Mouse (Mus musculus) inflammation-experienced regulatory T-cells, adult 6 months (primary cell): ENCODE data around the gene Il27ra. TPM values are rescaled to one million over a fixed set of nuclear protein-coding genes. Genes with fewer than 3 reads are reported as not detected.

ENCODE experiments used
- ATAC-seq: one replicate; pipeline ENCODE4 v1.8.0; 2017
- polyA plus RNA-seq, 3 experiments: library from polyadenylated mRNA; unstranded; fragments of 100-300 nt; shearing (Covaris generic); gene quantifications; one replicate each; pipeline ENCODE4 v1.2.1; 2017

Gene Il27ra
- polyA plus RNA-seq = 100 to 1,000 TPM; 188 to 350 (median 272) TPM

DNA sequence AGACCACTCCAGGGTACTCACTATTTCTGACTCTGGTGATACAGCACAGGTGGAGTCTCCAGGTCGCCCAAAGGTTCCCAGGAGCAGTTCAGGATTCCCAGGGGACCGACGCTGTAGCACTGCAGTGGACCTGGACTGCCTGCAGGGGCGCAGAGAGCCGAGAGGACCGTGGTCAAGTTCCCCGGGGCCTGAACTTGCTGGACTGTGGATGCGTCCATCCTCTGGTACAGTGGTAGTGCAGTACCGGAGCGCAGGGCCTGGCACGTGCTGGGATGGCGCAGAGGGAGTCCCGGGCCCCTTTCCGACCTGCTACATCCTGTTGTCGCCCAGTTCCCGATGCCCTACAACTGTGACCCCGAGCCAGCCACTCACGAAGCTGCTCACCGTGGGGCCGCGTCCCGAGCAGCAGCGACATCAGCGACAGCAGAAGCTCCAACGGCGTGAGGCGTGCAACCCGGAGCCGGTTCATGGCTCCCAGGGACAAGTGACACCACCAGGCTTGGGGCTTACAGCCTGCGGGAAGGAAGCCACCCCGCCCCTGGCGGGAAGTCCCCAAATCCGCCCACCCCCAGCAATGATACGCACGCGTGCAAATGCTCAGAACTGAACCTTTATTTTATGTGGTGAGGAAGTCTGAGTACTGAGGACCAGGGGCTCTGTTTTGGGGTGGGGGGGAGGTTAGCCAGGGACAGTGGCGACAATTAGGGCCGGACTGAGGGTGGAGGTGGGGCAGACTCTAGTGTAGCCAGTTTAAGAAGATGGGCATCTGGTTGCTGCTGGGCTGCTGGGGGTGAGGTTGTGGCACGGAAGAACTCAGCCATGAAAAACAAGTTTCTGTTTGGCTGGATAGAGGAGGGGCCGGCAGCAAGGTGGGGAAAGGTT lies at the start of gene Il27ra:
Il27ra (minus strand) TSS at position 524 of the 882 bp plus-strand sequence.
- peak; percentile 87 for ATAC-seq

DNA sequence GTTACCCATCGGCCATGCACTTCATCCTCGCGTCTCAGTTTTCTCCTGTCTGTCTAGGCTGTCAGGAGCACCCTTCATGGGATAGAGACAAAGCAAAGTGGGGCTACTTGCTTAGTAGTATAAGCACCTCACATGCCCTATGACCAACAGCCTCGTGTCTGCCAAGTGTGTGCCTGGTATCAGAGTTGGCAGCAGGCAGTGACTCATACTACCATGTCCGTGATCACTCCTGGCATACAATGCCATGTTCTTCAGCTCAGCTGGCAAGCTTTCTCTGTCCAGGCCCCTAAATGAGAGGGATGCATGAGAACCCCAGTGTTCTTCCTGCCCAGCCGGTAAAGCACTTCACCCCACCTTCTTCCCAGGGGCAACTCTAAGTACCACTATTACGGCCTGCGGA lies 48.2 kb upstream of the Il27ra start:
- no peak for ATAC-seq

DNA sequence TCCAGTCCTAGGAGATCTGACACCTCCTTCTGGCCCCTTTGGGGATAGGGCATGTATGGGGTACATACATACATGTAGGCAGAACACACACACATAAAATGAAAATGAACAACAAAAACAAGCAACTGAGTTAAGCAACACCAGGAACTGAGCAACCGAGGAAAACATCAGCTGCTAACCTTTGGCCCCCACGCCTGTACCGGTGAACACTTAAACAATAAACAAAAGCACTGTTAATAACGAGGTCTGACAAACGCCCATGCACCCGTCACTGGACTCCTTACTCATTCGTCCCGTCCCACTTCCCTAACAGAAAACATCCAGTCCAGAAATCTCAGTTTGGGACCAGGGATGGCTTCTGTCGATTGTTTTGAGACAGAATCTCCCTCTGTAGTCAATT lies 46.9 kb upstream of the Il27ra start:
- ATAC-seq = no peak

DNA sequence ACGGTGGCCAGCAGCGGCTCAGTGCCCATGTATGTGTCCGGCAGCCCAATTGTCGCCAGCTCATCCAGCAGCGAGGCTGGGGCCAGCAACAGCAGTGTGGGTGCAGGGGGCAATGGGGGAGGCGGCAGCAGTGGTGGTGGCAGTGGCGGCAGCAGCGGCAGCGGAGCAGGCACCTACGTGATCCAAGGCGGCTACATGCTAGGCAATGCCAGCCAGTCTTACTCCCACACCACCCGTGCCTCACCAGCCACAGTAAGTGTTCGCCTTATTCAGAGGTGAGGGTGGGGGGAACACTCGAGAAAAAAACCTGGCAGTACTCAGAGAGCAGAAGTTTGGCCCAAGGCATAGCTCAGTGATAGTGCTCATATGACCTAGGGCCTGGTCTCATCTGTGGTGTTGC lies 45.4 kb upstream of the Il27ra start:
- ATAC-seq = no peak

DNA sequence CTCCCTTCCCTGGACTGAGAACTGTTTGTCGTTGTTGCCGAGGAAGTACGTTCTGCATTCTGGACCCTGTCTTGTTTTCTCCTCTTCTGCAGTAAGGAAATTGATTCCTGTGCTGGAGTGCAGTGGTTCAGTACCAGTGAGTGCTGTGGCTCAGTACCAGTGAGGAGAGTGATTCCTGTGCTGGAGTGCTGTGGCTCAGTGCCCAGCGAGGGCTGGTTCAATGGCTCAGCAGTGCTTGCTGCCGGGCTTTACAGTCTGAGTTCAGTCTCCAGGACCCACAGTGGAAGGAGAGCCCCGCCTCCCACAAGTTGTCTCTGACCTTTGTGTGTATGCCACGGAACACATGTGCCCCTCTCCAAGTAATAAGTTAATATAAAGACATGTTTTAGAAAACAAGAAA lies 44.8 kb upstream of the Il27ra start:
- no peak for ATAC-seq

DNA sequence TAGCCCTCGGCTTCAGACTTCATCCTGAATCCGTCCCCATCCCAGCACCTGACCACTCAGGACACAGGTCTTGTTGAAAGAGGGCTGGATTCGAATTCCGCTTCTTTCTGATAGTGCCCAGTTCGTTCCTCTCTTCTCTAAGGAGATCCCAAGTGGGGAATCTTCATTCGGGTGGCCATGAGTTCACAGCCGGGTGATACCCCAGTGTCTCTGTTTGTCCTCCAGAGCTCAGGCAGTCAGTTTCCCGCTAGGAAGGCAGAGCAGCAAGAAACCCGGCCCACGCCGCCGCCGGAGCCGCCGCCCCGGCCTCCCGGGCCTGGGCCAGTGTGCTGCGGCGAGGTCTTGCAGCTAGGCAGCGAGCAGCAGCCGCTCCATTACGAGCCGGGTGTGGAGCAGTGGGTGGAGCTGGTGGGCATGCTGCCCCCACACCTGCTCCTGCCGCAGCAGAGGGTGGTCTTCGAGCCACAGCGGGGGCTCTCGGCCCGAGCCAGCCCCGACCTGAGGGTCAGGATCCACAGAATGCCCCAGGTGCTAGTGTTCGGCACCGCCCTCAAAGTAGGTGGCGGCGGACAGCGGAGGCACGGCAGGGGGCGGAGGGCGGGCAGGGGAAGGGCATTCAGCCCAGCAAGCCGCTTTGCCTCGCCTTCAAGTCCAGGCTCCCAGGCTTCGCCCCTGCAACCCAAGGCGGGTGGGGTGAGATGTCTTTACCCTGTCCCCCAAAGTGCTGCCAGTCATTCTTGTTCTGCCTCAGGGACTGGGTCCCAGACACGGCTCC lies 42.1 kb upstream of the Il27ra start:
- ATAC-seq = no peak

DNA sequence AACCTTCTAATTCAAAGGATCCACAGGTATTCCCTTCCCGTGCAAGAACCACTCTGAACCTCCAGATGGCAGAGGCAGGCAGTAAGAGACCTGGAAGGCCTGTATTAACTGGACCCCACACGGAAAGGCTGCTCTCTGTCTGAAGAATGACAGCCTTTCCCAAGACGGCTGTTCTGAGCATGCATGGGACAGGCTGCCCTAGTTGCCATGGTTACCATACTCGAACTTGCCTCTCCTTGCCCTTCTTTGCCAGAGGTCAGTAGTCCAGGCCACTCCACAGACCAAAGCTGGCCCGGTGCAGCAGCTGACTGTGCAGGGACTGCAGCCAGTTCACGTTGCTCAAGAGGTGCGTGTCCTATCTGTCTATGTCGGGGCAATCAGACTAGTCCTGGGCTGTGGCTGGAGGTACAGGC lies 41.4 kb upstream of the Il27ra start:
- no peak for ATAC-seq

DNA sequence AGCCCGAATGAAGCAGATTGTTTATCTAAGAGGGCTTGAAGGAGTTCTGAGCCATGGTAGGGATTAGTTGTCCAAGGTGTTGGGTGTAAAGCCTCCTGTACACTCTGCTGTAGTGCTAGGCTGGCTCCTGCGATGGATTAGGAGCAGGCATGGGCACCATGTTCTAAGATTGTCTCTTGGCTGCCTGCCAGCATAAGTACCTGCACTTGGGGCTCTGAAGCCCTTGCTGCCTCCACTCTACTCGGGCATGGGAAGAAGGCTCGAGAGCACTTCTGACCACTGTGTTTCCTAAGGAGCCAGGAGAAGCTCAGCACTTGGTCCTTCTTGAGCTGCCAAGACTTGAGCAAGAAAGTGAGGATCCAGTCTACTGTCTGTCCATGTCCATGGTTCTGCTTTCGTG lies 36.8 kb upstream of the Il27ra start:
- no peak for ATAC-seq

DNA sequence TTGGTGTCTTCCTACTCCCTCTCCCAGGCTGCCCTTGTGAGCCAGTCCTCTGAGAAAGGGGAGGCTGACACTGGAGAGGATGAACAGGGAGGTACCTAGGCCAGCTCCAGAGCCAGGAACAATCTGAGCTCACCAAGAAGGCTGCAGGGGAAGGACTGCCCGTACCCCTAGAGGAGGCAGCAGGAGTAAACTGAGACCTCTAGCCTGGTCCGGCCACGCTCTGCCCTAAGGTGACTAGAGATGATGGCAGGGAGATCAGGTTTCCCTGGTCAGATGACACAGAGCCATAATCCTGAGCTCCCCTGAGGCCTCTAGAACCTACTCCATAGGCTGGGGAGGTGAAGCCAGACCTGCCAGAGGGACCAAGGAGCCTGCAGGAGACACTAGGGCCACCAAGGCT lies 34.5 kb upstream of the Il27ra start:
- no peak for ATAC-seq

DNA sequence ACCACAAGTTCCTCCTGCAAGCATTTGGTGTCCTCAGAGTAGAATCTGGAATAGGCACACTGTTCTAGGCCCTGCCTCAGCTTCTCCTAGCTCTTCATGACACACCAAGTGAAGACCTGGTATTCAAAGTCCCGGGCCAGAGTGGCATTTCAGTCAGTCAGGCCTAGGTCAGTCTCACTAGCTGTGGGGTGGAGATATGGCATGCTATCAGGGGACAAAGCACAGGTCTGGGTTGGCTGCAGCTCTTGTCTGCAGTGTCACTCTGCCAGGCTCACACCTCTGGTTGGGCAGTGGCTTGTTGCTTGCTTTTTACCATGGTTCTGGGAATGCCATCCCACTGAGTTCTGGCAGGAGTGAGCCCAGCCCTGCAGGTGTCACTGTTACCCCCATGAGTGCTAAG lies 34.0 kb upstream of the Il27ra start:
- ATAC-seq = no peak

DNA sequence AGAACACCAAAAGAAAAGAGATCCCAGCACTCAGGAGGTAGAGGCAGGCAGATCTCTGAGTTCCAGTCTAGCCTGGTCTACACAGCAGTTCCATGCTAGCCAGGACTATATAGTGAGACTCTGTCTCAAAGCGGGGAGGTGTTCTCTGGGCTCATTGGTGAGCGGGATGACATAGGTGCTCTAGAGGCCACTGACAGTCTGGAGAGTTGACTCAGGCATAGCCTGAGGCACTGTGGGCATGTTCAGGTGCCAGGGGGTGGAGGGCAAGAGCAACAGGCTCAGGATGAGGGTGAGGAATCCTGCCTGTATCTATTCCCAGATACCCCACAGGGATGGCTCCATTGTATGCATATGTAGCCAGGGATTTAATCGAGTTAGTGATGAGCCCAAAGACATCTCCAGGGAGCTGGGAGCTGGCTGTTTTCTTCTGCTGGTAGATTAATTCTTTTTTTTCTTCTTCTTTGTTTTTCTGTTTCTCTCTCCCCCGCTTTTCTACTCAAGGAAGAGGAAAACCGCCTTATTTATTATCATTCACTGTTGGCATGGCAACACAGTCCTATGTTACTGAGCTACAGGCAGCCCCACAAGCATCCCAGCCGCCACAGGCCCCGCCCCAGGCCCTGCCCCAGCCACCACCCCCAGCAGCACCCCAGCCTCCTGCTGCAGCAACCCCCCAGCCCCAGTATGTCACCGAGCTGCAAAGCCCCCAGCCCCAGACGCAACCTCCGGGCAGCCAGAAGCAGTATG lies 31.0 kb upstream of the Il27ra start:
- ATAC-seq = peak; percentile 95

DNA sequence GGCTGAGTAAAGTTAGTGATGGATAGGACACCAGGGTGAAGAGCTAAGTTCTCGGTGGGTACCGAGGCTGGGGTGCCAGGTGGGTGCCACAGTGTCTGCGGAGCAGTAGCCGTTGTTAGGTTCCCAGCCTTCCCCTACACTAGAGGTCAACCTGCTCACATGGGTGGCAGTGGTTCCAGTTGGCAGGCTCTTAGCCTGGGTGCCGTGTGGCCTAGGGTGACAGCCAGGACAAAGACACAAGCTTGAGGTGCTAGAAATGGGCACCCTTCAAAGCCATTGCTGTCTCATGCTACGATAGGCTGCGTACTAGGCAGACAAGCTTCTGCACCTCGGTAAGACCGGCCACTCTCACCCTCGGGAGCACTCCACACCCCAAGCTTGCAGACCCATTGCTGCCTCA lies 29.9 kb upstream of the Il27ra start:
- ATAC-seq = no peak

DNA sequence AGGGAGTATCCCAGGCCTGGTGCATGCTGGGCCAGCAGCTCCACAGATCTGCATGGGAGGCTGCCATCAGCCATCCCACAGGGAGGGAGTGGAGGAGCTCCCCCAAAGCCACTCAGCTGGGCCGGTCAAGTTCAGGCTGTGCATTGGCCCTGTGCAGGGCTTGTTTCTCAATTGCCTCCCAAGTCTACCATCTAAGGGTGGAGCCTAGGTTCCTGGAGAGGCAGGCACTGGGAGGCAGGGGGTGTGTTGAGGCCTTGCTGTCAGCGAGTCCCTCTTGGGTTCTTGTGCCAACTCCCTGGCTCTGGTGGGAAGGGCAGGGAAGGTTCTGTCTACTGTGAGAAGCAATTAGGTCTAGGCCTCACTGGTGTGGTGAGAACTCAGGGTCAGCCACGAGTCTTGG lies 29.5 kb upstream of the Il27ra start:
- ATAC-seq = no peak

DNA sequence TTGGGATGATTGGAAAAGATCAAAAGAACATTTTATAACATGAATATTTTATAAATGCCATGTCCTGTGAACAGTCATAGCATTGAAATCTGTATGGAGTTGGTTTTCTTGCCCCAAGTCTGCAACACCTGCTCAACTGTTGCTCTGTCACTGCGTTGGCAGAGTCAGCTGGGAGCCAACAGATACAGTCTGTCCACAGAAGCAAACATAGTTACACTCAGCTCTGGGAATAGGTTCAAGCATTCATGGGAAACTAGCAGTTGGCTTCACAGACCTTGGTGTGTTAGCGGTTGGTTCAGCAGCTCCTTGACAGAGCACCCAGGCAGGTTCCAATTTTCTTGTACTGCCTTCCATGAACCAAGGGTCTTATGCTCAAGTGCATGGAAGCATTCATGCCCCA lies 28.3 kb upstream of the Il27ra start:
- no peak for ATAC-seq

DNA sequence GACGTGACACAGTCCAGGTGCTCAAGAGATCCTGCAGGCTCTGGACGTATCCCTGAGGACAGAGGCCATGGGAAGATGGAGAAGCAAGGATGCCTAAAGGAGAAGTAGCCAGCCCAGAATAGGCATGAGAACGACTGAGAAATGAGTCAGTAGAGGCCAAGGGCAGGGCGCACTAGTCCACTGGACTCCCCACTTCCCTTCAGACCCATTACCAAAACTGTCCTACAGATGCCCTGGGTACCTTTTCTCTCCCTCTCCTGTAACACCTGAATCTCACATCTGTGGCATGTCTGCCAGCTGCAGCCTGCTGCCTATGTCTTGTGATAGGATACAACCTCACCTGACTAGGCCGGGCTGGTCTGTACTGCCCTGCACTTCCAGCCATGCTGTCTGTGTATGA lies 27.9 kb upstream of the Il27ra start:
- ATAC-seq = no peak

DNA sequence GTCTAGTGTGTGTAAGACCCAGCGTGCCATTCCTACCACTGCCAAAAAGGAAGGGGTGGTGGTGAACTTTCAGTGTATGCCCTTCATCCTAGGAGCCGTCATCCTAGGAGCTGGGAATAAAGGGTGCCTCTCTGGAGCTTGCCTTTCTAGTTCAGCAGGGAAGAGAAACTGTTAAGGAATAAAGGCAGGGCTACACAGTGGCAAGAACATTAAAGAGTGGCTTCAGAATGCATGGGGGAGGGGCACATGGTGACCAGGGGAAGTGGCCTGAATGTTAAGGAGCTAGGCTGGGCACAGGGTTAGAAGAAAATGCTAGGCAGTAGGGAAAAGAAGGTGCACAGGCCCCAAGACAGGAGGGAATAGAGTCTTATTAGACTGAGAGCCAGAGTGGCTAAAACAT lies 27.4 kb upstream of the Il27ra start:
- ATAC-seq = no peak

DNA sequence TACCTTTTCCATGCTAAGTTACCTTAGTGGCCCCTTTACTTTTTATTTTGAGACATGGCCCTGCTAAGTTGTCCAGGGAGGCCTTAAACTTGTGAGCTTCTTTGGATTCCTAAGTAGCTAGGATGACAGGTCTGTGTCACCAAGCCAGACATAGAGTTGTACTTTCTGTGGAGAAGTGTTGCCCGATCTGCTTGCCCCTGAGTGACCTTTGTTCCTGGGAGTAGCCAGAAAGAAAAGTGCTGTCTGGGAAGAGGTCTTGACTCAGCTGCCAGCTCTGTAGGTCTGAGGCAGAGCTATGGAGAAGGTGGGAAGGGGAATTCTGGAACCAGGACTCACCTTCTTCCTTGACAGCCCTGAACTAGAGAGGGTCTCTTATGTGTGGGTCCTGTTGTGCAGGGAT lies 26.8 kb upstream of the Il27ra start:
- no peak for ATAC-seq

DNA sequence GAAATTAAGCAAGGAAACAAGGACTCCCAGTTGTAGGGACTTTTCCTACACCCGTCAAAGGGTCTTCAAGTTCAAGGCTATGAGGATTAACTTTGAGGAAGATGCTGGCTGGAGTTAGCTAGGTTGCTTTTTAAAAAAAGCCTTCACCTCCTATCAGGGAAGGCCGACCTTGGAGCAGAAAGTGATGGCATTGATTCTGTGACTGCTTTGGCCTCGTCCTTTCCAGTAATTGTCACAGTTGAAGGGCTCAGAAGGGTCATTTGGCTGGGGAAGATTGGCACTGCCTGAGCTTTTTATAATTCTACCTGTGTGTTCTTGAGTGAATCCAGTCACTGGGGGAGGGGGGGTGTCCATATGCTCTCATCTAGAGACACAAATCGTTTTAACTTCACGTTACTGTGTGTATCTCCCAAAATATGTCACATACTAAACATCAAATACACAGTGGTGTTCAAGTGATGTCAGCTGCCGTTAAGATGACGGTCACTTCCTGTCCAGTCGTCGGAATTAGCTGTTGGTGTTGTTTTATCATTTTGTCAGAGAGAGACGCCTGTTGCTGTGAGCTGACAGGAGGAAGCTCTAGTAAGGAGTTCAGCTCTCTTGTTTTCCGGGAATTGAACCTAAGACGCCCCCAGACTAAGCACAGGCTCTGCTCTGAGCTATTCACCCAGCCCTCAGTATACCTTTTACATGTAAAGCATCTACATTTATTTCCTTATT lies 26.1 kb upstream of the Il27ra start:
- ATAC-seq = no peak

DNA sequence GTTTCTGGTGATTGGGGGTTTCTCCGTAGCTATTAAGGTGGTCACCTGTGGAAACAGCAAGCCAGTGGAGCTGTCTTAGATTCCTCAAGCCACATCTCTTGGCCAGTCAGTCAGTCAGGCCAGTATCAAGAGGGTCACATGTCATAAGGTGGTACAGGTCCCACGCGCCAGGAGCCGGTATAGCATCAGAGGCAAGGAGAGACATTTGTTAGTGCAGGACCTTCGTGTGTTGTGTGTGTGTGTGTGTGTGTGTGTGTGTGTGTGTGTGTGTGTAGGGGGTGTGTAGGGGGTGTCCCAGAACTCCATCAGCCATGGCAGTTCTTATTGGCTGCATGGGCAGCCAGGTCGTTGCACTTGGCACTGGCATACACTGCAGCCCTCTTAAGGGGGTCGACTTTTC lies 25.5 kb upstream of the Il27ra start:
- ATAC-seq = no peak

DNA sequence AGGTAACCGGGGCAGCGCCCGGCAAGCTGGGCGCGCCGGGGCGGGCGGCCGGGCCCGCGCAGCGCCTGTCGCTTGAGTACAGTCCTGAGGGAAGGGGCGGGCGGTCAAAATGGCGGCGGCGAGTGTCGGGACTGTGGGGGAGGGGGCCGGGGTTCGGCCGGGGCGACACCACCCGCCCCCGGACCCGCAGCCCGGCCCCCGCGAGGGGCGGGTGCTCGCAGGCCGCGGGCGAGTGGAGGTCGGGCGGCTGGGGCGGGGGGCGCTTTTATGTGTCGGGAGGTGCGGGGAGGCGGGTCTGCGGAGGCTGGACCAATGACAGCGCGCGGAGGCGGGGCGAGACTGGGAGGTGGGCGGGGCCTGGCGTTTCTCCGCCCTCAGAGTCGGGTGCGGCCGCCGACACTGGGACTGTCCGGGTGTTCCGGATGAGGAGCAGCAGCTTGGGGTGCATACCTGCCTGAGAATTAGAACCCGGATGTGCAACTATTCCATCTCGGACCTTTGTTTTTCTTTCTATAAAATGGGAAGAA lies 24.7 kb upstream of the Il27ra start:
- peak; percentile 45 for ATAC-seq

DNA sequence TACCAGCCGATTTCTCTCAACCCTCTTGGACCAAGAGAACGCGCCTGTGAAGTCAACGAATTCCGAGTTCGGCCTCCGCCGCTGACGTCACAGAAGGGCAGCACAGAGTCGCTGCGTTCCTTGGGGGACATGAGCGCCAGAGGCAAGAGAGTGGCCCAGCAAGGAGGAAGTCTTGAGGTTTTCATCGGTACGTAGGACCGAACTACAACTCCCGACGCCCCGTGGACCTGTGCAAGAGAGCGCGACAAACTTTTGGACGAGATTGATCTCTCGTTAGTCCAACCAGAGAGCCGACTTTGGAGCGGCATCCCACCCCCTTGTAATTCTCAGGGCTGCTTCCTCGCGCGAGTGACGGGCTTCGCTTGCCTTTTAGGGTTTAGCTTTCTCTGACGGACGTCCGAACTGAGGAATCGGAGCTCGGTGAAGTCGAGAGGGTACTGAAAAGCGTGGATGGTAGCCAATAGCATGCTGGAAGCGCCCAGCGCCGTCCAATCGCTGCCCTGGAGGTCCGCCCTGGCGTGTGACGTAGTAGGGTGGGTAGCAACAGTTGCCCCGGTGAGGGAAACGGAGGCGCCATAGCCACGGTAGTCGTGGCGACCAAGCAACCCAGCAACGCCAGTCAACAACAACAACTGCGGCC lies 24.0 kb upstream of the Il27ra start, which contains the start of gene Rfx1:
Rfx1 (plus strand) TSS at position 544 of the 640 bp plus-strand sequence.
- peak; percentile 84 for ATAC-seq
